Comparison of ENCODE assay signal across 1 mouse cellular context in the genomic region with DNA sequence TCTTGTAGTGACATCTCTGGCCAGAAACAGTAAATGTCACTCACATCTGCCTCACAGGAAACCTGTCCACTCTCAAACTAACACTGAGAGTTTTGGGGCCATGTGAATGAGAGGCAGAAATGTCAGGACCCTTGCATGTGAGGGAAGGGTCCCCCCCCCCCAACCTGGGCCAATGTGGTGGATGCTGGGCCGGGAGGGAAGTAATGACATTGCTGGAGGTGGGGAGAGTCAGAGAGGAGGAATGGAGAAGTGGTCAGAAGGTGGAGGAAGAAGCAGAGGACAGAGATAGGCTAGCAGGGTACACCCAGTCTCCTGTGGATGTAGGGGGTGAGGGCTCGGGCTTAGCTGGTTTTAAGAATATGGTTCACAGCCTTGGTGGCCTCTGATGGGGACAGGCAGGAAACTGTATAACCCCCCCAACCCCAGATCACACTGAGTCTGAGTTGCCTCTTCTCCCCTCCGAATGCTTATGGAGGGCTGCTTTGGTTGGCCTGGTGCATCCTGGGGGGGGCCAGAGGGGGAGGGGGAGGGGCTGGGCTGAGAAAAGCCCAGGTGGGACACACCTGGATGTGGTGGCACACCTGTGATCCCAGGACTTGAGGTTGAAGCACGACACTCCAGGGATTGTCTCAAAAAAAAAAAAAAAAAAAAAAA.
TF ChIP-seq lines count a peak whose summit lies in the region.

No protein-coding gene starts in this region.

TF ChIP-seq in CH12.LX, 34 proteins besides CTCF, POLR2A, EP300 and RAD21:
- TF ChIP-seq CHD2 (IDR thresholded peaks at IDR 0.05; ENCODE audit: low read length) = no peak
- TF ChIP-seq IRF4 (IDR thresholded peaks at IDR 0.05; ENCODE audit: low read depth, low read length) = no peak
- 0 out of 2 replicates have a peak, but pooled peaks have one; percentile 25 for TF ChIP-seq TCF12 (IDR thresholded peaks at IDR 0.05; ENCODE audit: low read depth, low read length)
- peak; percentile 66 for TF ChIP-seq MXI1 (IDR thresholded peaks at IDR 0.05; ENCODE audit: low read depth, low read length)
- 0 out of 2 replicates have a peak, but pooled peaks have one; percentile 42 for TF ChIP-seq SIN3A (IDR thresholded peaks at IDR 0.05; ENCODE audit: low read length)
TF ChIP-seq in CH12.LX: peak in this region for 3.
